Mouse (Mus musculus): ENCODE results near the gene Apol7e. TPM values are rescaled to one million over a fixed set of nuclear protein-coding genes. Genes with fewer than 3 reads are reported as not detected.

Apol7e gene
- polyA plus RNA-seq, 1 experiment from 2014 or later = not detected

DNA sequence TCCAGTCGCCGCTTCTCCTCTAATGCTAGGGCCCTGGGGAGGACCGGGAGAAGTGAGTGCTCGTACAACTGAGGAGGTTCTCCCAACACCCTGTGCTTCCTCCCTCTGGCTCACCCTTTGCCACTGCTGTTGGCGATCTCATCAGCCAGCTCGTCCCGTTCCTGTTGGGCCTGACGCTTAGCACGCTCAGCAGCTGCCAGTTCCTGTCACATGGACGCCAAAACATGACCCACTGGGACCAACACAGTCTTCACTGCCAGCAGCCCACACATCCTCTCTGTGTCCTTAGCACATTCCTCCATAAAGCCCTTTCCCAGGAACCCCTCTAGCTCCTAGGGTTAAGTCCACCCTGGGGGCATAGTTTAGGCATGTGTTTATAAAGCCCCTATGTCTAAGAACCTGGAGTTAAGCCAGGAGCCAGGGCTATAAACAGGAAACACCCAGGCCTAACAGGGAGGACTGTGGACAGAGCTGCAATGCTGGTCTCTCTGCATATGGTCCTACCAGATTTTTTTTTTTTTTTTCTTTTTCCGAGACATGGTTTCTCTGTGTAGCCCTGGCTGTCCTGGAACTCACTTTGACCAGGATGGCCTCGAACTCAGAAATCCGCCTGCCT, 65.8 kb downstream of the Apol7e start:
- 93% methylated on average over 13 of the region's 13 CpGs for WGBS
- Histone ChIP-seq H3K4me3 (no peak overlapping the region), H3K4me1 (replicated peaks) (no peaks in the 10 kb centered on the region), H3K9me3 (no peaks in the 10 kb centered on the region), H3K27ac (no peak overlapping the region), H3K27me3 (ENCODE audit: insufficient read depth, poor library complexity, severe bottlenecking) (no peaks in the 10 kb centered on the region), H3K36me3 (peaks cover 100% of the 10 kb centered on the region)
- DNase-seq (ENCODE audit: low spot score) = no peak

- no peak for DNase-seq (ENCODE audit: low spot score)
- WGBS = 96% methylated on average over 16 of the region's 16 CpGs
Observed at GRCm38 (mm10) chr15:77765484-77766093, 66.9 kb downstream of the Apol7e start.

DNA sequence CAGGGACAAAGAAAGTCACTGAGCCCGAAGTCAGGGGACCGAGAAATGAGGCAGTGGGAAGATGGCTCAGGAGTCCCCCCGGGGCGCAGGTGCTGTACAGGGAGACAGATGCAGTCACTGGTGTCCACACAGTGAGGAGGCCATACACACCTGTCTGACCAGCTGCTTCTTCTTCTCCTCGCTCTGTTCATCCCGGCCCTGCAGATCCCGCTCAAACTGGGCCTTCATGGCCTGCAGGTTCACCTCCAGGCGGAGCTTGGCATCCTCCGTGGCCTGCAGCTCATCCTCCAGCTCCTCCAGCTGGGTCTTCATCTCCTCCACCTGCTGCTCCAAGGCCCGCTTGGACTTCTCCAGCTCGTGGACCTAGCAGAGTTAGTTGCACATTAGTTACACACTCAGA, 68.3 kb downstream of the Apol7e start:
- H3K9me3 ChIP-seq = no peaks in the 10 kb centered on the region
- no peak overlapping the region for H3K27ac ChIP-seq
- DNase-seq (ENCODE audit: low spot score) = no peak
- 93% methylated on average over 11 of the region's 11 CpGs for WGBS
- H3K4me1 ChIP-seq (replicated peaks) = no peaks in the 10 kb centered on the region
- H3K36me3 ChIP-seq = peaks cover 100% of the 10 kb centered on the region
- no peaks in the 10 kb centered on the region for H3K27me3 ChIP-seq (ENCODE audit: insufficient read depth, poor library complexity, severe bottlenecking)
- no peak overlapping the region for H3K4me3 ChIP-seq

More at GRCm38 (mm10) chr15:77765484-77766093, 66.9 kb downstream of the Apol7e start:
- Histone ChIP-seq H3K4me1 (replicated peaks) (no peaks in the 10 kb centered on the region), H3K9me3 (no peaks in the 10 kb centered on the region), H3K27me3 (ENCODE audit: insufficient read depth, poor library complexity, severe bottlenecking) (no peaks in the 10 kb centered on the region), H3K27ac (no peak overlapping the region), H3K36me3 (peaks cover 100% of the 10 kb centered on the region), H3K4me3 (no peak overlapping the region)

Other genes with a start within 250 kb of the Apol7e start
- gene Apol10a, start 221.8 kb upstream of the Apol7e start, polyA plus RNA-seq (2016; fragmentation: Nextera tagmentation; extraction: Ambion mirVana) = not detected in 2 replicates
- not detected in 2 replicates for gene Apol11a, start 190.6 kb upstream of the Apol7e start, polyA plus RNA-seq (2016; fragmentation: Nextera tagmentation; extraction: Ambion mirVana)
- not detected in 2 replicates for gene Apol7c, start 165.5 kb upstream of the Apol7e start, polyA plus RNA-seq (2016; fragmentation: Nextera tagmentation; extraction: Ambion mirVana)
- gene 1700025B11Rik, start 137.0 kb upstream of the Apol7e start, polyA plus RNA-seq (2016; fragmentation: Nextera tagmentation; extraction: Ambion mirVana) = not detected in 2 replicates
- not detected in 2 replicates for gene Apol10b, start 102.7 kb upstream of the Apol7e start, polyA plus RNA-seq (2016; fragmentation: Nextera tagmentation; extraction: Ambion mirVana)
- not detected in 2 replicates for gene Gm36245, start 99.6 kb upstream of the Apol7e start, polyA plus RNA-seq (2016; fragmentation: Nextera tagmentation; extraction: Ambion mirVana)
- not detected in 2 replicates for gene Apol11b, start 55.6 kb upstream of the Apol7e start, polyA plus RNA-seq (2016; fragmentation: Nextera tagmentation; extraction: Ambion mirVana)
- gene Apol9b, start 30.2 kb downstream of the Apol7e start, polyA plus RNA-seq (2016; fragmentation: Nextera tagmentation; extraction: Ambion mirVana) = not detected in 2 replicates
- 0.14 and 0.20 TPM in 2 replicates for gene Apol8, start 58.1 kb downstream of the Apol7e start, polyA plus RNA-seq (2016; fragmentation: Nextera tagmentation; extraction: Ambion mirVana)
- 32.7 and 38.4 TPM in 2 replicates for gene Myh9, start 143.3 kb downstream of the Apol7e start, polyA plus RNA-seq (2016; fragmentation: Nextera tagmentation; extraction: Ambion mirVana)
- gene Txn2, start 230.1 kb downstream of the Apol7e start, polyA plus RNA-seq (2016; fragmentation: Nextera tagmentation; extraction: Ambion mirVana) = 286 and 294 TPM in 2 replicates